Mouse (Mus musculus) stomach, postnatal 0 days (tissue): ENCODE measurements around the gene Fjx1.

ENCODE experiments used
- CTCF ChIP-seq: IDR thresholded peaks from 2 replicates; pipeline ENCODE4 v1.5.1; 2016; ENCODE audit warnings: antibody characterized with exemption, low read depth, mild to moderate bottlenecking, moderate library complexity
- EP300 ChIP-seq: optimal IDR thresholded peaks from 2 replicates; pipeline ENCODE3; 2016; ENCODE audit warnings: antibody characterized with exemption

DNA sequence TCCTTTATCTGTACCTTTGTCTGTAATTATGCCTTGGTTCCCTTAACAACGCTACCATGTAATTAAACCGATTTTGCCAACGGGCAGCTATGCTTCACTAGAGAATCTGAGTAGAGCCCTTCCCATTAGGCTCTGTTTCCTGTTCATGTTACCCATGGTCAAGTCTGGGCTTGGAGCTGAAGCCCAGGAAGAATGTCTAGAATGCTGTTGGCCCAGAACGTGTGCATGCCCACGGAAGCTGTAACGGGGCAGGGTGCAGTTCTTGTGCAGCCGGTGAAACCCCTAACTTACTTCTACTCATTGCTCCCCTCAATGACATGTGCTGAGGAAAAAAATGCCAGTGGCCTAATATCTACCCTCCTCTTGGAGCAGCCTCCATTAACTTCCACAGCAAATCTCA lies 4.5 kb downstream of the Fjx1 start:
- TF ChIP-seq EP300 (no peak), CTCF (no peak)
